Mouse (Mus musculus) spleen, postnatal 0 days (tissue): ENCODE measurements around the gene Dcst1. TPM values are rescaled to one million over a fixed set of nuclear protein-coding genes. Genes with fewer than 3 reads are reported as not detected.

Source experiments
- polyA plus RNA-seq: library from polyadenylated mRNA; unstranded; fragments of >200 nt; fragmentation: Nextera tagmentation; extraction: Ambion mirVana; gene quantifications from 2 replicates; pipeline ENCODE4 v1.2.1, GENCODE M21; 2015

Gene Dcst1
- 0.10 and 0.22 TPM in 2 replicates for polyA plus RNA-seq

GRCm38 (mm10) chr3:89365153-89365485 lies at the start of gene Dcst1:
Gene Dcst1 (minus strand): TSS chr3:89365253.

GRCm38 (mm10) chr3:89411490-89412393 lies 46.7 kb upstream of the Dcst1 start, which contains the start of gene Flad1:
Gene Flad1 (minus strand): TSS chr3:89411870.

DNA sequence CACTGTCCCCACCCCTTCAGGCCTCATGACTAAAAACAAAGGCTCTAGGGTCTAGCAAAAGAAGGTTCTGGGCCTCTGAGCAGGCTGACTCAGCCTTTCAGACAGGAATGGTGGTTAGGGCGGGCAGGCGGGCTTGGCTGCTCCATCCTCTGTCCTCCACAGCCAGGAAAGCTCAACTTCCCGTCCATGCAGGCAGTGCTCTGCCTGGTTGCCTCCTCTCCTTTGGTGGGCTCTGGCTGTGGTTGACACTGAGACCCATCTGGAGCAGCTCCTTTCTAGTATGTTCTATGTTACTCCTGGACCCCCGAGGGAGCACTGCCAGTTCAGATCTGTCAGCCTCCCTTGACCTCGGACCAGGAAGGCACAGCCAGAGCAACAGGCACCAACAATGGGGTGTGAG lies 37.6 kb upstream of the Dcst1 start, which contains the start of gene Lenep:
Gene Lenep (minus strand): TSS at position 101 of the 400 bp plus-strand sequence.

DNA sequence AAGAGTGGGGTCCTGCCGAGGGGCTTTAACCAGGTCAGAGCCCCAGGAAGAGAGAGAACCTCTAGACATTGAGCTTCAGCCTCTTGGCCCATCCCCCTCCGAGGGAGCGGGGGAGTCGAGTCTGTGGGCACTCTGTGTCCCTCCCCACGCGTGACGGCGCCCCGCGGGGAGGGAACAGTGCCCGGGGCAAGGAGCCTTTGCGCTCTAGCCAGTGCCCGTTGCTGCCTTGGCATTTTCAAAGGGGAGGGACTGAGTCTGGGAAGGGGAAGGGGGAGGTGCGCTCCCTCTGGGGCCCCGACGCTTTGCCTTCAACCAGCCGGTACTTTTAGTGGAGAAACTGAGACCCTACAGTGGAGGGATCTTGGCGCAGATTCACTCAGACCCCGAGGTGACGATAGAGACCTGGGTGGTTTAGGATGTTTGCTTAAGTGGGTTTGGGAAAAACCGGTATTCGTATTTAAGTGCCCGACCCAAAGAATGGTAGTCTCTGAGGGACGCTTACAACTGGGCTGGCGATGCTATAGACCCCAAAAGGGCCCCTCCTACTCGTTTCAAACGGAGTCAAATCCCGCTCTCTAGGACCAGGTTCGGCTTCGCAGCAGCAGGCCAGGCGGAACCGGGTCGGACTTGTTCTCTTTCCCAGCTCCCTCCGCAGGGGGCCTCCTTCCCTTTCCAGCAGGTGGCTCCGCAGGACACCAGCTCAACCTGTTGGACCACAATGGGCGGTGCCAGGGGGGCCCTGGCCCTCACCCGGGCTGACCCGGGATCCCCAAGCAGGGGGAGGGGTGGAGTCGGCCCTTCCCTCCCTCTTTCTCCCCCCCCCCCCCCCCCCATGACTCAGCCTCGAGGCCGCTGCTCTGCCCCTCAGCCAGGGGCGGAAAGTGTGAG lies 29.2 kb upstream of the Dcst1 start, which contains the start of gene Zbtb7b:
Gene Zbtb7b (minus strand): TSS at position 771 of the 888 bp plus-strand sequence.

DNA sequence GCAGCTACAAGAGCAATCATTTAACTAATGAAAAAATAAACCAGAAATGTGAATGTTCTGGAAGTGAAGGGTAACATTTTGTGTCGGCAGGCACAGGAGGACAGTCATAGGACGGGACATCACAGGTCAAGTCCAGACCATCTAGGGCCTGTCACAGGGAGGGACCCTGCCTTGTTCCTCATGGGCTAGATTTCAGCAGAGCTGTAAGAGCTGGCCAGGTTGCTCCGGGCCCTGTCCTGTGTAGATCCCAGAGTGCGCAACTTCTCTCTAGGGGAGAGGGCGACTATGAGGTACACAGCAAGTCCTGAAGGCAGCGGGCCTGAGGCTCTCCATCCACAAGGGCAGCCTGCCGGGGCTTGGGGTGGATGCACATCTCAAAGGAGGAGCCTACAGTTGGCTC lies 3.4 kb downstream of the Dcst1 start, which contains the start of gene Dcst2:
Gene Dcst2 (plus strand): TSS at position 301 of the 400 bp plus-strand sequence.

DNA sequence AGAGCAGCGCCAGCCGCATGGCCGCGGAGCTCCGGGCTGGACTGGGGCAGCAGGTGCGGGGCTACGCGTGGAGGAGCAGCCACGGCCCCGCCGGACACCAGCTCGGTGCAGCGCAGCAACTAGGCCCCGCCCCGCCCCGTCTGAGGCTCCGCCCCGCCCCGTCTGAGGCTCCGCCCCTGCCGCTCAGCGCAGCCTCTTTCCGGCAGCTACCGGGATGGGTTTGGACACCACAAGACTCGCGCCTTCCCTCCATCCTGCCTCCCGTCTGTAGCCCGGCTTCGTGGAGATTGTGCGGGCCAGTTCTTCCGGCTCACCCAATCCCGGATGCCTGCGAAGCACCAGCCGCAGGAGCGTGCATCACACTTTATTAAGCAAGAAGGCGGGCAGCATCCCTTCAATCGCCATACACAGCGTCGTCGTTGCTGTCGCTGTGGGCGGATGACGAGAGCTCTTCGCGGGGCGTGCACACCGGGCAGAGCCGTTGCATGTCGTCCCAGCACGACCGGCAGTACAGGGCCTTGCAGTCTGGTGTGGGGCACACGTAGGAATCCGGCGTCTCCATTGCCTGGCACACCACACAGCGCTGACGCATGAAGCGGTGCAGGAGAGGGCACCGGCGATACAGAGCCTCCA lies 15.1 kb downstream of the Dcst1 start, which contains the start of gene Adam15:
Gene Adam15 (minus strand): TSS at position 128 of the 633 bp plus-strand sequence.

DNA sequence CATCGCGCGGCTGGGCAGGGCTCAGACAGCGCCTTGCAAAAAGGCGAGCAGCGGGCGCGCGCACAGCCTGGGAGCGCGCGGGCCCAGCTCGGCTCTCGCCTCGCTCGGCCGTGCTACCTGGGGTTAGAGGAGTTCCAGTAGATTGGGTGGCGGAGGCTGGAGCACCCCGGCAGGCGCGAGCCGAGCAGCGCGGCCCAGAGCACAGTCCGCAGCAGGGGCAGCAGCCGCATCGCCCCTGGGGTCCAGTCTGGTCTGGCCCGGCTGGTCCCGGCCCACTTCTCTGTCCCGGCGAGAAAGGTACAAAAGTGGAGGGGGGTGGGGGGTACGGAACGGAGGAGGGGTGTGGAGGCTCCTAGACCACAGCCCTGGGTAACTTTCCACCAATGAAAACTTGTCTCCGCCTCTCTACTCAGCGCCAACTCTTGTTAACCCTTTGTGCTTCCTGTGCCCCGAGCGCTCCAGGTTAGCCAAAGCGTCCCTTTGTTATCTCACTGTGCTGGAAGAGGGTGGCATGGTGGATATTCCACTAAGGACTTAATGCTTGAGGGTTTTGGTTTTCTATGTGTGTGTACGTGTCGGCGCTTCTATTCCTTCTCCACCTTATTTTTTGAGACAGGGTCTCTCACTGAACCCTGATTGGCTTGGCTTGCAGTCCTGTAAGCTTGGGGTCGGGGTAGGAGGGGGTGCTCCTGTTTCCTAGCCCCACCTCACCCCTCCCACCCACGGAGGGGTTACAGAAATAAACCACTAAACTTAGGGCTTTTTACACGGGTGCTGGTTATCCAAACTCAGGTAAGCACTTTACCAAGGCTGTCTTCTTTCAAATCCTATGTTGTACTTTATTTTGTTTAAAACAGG lies 27.1 kb downstream of the Dcst1 start, which contains the start of gene Efna4:
Gene Efna4 (minus strand): TSS at position 308 of the 858 bp plus-strand sequence.

GRCm38 (mm10) chr3:89322514-89323165 lies 42.4 kb downstream of the Dcst1 start, which contains the start of gene Efna3:
Gene Efna3 (minus strand): TSS chr3:89322965.

Other genes with a start within 250 kb of the Dcst1 start
- 37.9 and 48.2 TPM in 2 replicates for gene Pklr, start 229.1 kb downstream of the Dcst1 start, polyA plus RNA-seq
- gene Hcn3, start 205.1 kb downstream of the Dcst1 start, polyA plus RNA-seq = 0.87 and 0.97 TPM in 2 replicates
- gene Clk2, start 200.5 kb downstream of the Dcst1 start, polyA plus RNA-seq = 14.5 and 15.9 TPM in 2 replicates
- gene Scamp3, start 187.8 kb downstream of the Dcst1 start, polyA plus RNA-seq = 51.1 and 56.9 TPM in 2 replicates
- gene Fam189b, start 182.1 kb downstream of the Dcst1 start, polyA plus RNA-seq = 3.4 and 7.0 TPM in 2 replicates
- gene Gba, start 162.3 kb downstream of the Dcst1 start, polyA plus RNA-seq = 27.4 and 34.1 TPM in 2 replicates
- gene Thbs3, start 150.1 kb downstream of the Dcst1 start, polyA plus RNA-seq = 4.1 and 6.7 TPM in 2 replicates
- gene Mtx1, start 138.2 kb downstream of the Dcst1 start, polyA plus RNA-seq = 110 and 117 TPM in 2 replicates
- gene Muc1, start 136.2 kb downstream of the Dcst1 start, polyA plus RNA-seq = 0.24 and 0.66 TPM in 2 replicates
- gene Krtcap2, start 119.3 kb downstream of the Dcst1 start, polyA plus RNA-seq = 142 and 145 TPM in 2 replicates
- gene Trim46, start 118.9 kb downstream of the Dcst1 start, polyA plus RNA-seq = 0.10 and 0.32 TPM in 2 replicates
- 92.8 and 112 TPM in 2 replicates for gene Dpm3, start 105.9 kb downstream of the Dcst1 start, polyA plus RNA-seq
- gene Slc50a1, start 94.7 kb downstream of the Dcst1 start, polyA plus RNA-seq = 36.7 and 47.5 TPM in 2 replicates
- gene Efna1, start 84.1 kb downstream of the Dcst1 start, polyA plus RNA-seq = 12.4 and 15.9 TPM in 2 replicates
- 0.12 and 0.20 TPM in 2 replicates for gene Efna3, start 42.3 kb downstream of the Dcst1 start, polyA plus RNA-seq
- 2.4 and 2.6 TPM in 2 replicates for gene Efna4, start 27.2 kb downstream of the Dcst1 start, polyA plus RNA-seq
- gene Adam15, start 15.3 kb downstream of the Dcst1 start, polyA plus RNA-seq = 32.1 and 39.1 TPM in 2 replicates
- gene Dcst2, start 3.3 kb downstream of the Dcst1 start, polyA plus RNA-seq = 0.07 TPM in 1 of 2 replicates, not detected in the other
- 2.5 and 4.8 TPM in 2 replicates for gene Zbtb7b, start 29.5 kb upstream of the Dcst1 start, polyA plus RNA-seq
- gene Lenep, start 37.5 kb upstream of the Dcst1 start, polyA plus RNA-seq = not detected in 2 replicates
- gene Flad1, start 46.6 kb upstream of the Dcst1 start, polyA plus RNA-seq = 17.2 and 17.7 TPM in 2 replicates
- 345 and 362 TPM in 2 replicates for gene Cks1b, start 53.1 kb upstream of the Dcst1 start, polyA plus RNA-seq
- gene Shc1, start 53.2 kb upstream of the Dcst1 start, polyA plus RNA-seq = 42.6 and 45.2 TPM in 2 replicates
- 13.2 and 16.6 TPM in 2 replicates for gene Pygo2, start 65.0 kb upstream of the Dcst1 start, polyA plus RNA-seq
- 19.8 and 25.3 TPM in 2 replicates for gene Pbxip1, start 71.5 kb upstream of the Dcst1 start, polyA plus RNA-seq
- gene Pmvk, start 89.3 kb upstream of the Dcst1 start, polyA plus RNA-seq = 25.5 and 26.8 TPM in 2 replicates
- 0.43 and 1.0 TPM in 2 replicates for gene Kcnn3, start 154.9 kb upstream of the Dcst1 start, polyA plus RNA-seq